Mouse (Mus musculus) embryonic fibroblast, embryonic 13.5 days (primary cell): Measurements from ENCODE around the gene Pnn. TPM values are rescaled to one million over a fixed set of nuclear protein-coding genes. Genes with fewer than 3 reads are reported as not detected.

ENCODE experiments used
- H3K27ac ChIP-seq: 2 replicates; pipeline ENCODE4 v1.5.1; 2012; ENCODE audit warnings: low read length, control low read depth, inconsistent platforms; ENCODE audit not compliant: insufficient read depth
- H3K4me1 ChIP-seq: 2 replicates; pipeline ENCODE4 v1.6.1; 2011; ENCODE audit warnings: low read length; ENCODE audit not compliant: control insufficient read depth, insufficient read depth
- H3K4me3 ChIP-seq: 2 replicates; pipeline ENCODE4 v1.5.1; 2011; ENCODE audit warnings: mild to moderate bottlenecking, control low read depth, low read length; ENCODE audit not compliant: insufficient read depth
- CTCF ChIP-seq: IDR thresholded peaks from 2 replicates; pipeline ENCODE4 v1.5.1; 2011; ENCODE audit warnings: mild to moderate bottlenecking, control low read depth, low read length, moderate library complexity, borderline replicate concordance; ENCODE audit not compliant: insufficient read depth
- POLR2A ChIP-seq: IDR thresholded peaks from 2 replicates; pipeline ENCODE4 v1.6.1; 2011; ENCODE audit warnings: low read depth, mild to moderate bottlenecking, control low read depth, low read length, moderate library complexity
- polyA plus RNA-seq: library from polyadenylated mRNA; stranded (reverse); fragments of >200 nt; gene quantifications from 2 replicates; pipeline ENCODE4 v1.2.4, GENCODE M21; 2011; ENCODE audit warnings: low read depth; ENCODE audit not compliant: missing spikeins, insufficient read length

Gene Pnn
- polyA plus RNA-seq, 1 experiment = 71.0 TPM

DNA sequence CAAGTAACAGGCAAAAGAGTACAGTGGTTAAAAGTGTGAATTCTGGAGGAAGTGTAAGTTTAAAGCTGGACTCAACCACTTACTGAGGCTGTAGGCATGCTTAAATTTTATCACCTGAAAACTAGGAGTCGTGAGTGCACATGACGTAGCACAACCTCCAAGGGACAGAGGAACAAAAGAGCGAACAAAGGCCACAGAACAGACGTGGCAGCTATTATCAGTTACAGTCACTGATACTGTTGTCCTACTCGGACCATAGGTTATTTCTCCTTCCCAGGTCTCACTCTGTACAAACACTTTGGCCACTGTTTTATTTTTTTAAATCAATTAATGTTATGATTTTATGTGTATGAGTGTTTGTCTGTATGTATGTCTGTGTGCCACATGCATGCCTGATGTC, 38.1 kb downstream of the Pnn start:
- TF ChIP-seq CTCF (no peak), POLR2A (no peak)
- no peak overlapping the region for H3K27ac ChIP-seq
- H3K4me3 ChIP-seq = no peak overlapping the region
- no peaks in the 10 kb centered on the region for H3K4me1 ChIP-seq

DNA sequence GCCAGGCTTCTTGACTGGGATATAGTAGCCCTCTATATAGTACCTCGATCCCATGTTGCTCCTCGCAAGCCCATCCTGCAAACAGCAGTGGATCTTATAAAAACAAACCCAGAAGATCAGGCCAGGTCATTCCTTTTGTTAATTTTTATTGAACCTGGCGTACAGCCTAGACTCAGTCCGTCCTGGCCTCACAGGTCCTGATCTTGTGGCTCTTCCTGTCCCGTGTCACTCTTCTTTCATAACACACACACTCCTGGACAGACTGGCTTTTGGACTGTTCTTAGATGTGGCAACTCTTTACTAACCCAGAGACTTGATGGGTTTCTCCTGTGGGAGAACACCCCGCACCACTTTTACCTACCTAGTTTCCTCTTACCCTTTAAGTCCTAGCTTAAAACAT, 39.2 kb downstream of the Pnn start:
- TF ChIP-seq CTCF = no peak
- no peak for TF ChIP-seq POLR2A
- Histone ChIP-seq H3K4me1 (no peaks in the 10 kb centered on the region), H3K4me3 (no peak overlapping the region), H3K27ac (no peak overlapping the region)

DNA sequence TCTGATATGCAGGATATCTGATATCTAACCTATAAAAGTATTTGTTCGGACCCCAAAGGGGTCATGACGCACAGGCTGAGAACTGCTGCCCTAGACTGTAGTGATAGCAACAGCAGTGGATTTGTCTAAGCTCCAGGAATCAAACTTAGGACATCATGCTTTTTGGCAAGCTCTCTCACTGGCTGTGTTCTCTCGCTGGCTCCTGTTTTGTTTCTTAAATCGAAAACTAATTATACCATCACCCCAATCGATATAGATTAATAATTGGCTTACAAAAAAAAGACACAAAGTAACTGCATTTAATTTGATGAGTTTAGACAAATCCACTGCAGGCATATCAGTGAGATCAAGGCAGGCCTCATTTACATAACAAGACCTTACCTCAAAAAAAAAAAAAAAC, 39.8 kb downstream of the Pnn start:
- TF ChIP-seq POLR2A (no peak), CTCF (no peak)
- no peak overlapping the region for H3K4me3 ChIP-seq
- H3K4me1 ChIP-seq = no peaks in the 10 kb centered on the region
- H3K27ac ChIP-seq = no peak overlapping the region

DNA sequence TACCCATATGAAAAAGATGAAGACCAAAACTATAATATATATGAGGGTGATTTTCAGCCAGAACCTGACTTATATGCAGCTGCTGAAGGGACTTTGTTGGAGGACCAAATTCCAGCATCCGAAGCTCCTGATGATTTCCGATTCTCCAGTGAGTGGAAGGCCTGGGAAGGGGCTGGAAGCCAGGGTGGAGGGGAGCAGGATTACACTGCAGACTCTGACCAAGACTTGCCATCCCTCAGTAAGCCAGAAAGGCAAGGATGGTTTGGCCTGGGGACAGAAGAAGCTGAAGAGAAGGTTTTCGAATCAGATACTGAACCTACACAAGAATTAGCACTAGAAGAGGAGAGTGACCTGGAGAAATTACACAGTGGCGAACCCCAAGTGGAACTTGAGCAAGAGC, 41.2 kb downstream of the Pnn start:
- no peak for TF ChIP-seq CTCF
- no peak for TF ChIP-seq POLR2A
- no peaks in the 10 kb centered on the region for H3K4me1 ChIP-seq
- no peak overlapping the region for H3K4me3 ChIP-seq
- no peak overlapping the region for H3K27ac ChIP-seq

DNA sequence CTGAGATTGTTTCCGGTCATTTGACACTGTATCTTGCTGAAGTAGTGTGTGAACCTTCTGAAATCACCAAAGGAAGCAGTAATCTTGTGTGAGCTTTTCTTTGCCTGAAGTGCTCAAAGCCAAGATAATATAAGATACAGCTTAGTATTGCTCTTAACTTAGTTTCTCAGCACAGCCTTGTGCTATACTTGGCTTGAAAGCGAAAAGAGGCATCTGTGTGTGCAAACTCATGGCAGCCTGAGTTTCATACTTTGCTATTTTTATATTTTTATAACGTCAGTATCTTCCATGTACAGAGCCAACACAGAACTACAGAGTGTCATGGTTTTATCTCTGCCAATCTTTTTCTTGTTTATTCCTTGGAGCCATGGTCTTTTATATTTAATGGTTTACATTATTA, 50.5 kb downstream of the Pnn start:
- no peak overlapping the region for H3K27ac ChIP-seq
- TF ChIP-seq CTCF (no peak), POLR2A (no peak)
- no peak overlapping the region for H3K4me3 ChIP-seq
- no peaks in the 10 kb centered on the region; the same call in 1 of the 2 replicates for H3K4me1 ChIP-seq

Other genes starting within 250 kb of the Pnn start
- gene Sec23a, start 54.9 kb upstream of the Pnn start, polyA plus RNA-seq = 165 and 169 TPM in 2 replicates
- gene Gemin2, start 53.5 kb upstream of the Pnn start, polyA plus RNA-seq = 10.3 and 11.4 TPM in 2 replicates
- gene Trappc6b, start 5.4 kb upstream of the Pnn start, polyA plus RNA-seq = 98.2 and 106 TPM in 2 replicates
- 72.2 and 75.9 TPM in 2 replicates for gene Mia2, start 28.9 kb downstream of the Pnn start, polyA plus RNA-seq
- gene Fbxo33, start 152.8 kb downstream of the Pnn start, polyA plus RNA-seq = 16.3 and 18.1 TPM in 2 replicates